Mouse (Mus musculus): ENCODE measurements around the gene Ms4a1.
"Not testable (repeated sequence)": the region's sequence is repeated elsewhere in the genome, so short reads cannot be mapped to it uniquely, and the experiment has no call there.

The Ms4a1 gene

DNA sequence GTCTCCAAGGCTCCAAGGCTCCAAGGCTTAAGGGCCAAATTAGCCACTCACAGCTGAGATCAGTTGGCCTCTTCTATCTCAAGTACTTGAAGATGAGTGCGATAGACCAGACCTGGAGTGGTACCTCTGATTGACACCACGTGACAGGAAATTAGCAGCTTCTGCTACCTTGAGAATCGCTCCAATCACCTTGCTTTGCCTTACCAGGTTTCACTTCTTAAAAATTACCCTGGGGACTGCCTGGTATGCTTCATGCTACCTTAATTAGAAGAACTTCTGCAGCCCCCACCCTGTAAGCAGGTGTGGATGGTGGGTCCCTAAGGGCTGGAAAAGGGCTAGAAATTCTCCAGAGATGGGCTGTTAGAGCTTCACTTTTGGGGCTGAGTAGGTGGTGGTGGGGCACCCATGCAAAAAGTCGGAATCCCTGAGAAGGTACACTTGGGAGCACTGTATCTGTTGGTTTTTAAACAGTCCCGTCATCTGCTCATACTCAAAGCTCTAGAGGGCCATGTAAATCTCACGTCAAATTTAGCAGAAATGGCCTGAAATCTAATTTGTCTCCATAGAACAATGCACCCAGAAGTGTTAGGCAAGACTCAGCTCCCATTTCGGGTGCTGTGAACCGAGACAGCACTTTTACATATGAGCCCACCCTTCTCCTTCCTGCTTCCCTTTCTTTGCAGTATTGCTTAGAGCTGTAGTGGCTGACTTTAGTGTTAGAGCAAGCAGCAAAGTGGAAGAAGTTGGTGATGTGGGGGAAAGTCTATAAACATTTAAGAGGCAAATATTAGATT is at the start of gene Ms4a1:
Gene Ms4a1, minus strand, starts transcription at position 190 of the 794 bp plus-strand sequence.
- DNase-seq (ENCODE audit: low spot score), result no peak

GRCm38 (mm10) chr19:11314354-11314753 is 48.3 kb upstream of the Ms4a1 start, which contains the start of gene Ms4a14:
Ms4a14 (minus strand) TSS chr19:11314454.
- no peak for DNase-seq (ENCODE audit: low spot score)

DNA sequence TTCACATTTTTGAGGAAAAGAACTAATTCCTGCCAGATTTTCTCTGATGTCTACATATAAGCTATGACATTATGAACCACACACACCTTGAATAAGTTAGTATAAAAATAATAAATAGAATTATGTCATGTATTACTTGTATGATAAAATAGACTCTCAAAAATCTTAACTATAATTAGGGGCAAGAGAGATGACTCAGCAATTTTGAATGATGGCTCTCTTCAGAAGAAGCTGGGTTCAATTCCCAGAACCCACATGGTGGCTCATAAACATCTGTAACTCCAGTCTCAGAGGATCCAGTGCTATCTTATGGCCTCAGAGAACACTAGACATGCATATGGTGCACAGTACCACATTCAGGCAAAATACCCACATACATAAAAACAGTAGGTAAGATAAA is 42.8 kb upstream of the Ms4a1 start:
- DNase-seq (ENCODE audit: low spot score), result no peak

GRCm38 (mm10) chr19:11299529-11299928 is 33.5 kb upstream of the Ms4a1 start:
- not testable (repeated sequence) for DNase-seq (ENCODE audit: low spot score)

DNA sequence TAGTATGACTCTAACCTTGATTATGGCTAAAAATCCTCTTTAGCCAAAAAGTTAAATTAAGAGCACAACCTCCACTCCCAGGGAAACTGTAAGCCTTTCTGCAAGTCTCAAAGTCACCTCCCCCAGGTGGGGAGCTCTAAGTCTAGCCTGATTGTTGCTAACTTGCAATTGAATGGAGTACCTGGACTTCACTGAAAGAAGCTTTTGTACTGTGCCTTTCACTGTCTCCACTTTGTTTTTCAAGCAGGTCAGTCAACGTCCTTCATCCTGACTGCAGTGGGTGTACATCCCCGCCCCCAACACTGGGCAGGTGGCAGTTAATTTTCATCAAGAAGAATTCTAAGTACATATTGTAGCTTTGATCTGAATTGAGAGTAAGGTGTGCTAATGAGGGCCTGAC is 32.9 kb upstream of the Ms4a1 start:
- DNase-seq (ENCODE audit: low spot score), result no peak

- DNase-seq (ENCODE audit: low spot score), result not testable (repeated sequence)
Measured at GRCm38 (mm10) chr19:11293616-11294015, 27.6 kb upstream of the Ms4a1 start.

GRCm38 (mm10) chr19:11292990-11293389 is 26.9 kb upstream of the Ms4a1 start:
- DNase-seq (ENCODE audit: low spot score), result no peak

- no peak for DNase-seq (ENCODE audit: low spot score)
Measured at GRCm38 (mm10) chr19:11283773-11284172, 17.7 kb upstream of the Ms4a1 start, which contains the start of gene Ms4a5. Ms4a5 (minus strand) TSS chr19:11283873.

GRCm38 (mm10) chr19:11280223-11280622 is 14.2 kb upstream of the Ms4a1 start:
- no peak for DNase-seq (ENCODE audit: low spot score)

DNA sequence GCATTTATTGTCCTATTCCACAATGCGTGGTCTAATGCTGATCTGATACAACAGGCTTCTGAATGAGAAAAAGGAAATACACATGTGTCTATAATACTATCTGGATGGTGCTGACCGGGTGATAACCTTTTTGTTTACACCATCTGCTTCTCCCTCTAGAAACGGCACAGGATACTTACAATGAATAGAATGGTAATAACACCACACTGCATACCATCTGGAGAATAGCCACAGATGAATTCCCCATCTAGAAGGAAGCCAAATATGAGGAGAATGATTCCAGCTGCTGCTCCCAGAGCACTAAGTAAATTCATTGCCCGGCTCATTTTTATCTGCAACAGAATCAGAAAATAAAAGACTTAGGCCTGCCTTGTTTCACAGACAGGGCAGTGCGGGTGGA is 10.4 kb upstream of the Ms4a1 start:
- DNase-seq (ENCODE audit: low spot score), result no peak

DNA sequence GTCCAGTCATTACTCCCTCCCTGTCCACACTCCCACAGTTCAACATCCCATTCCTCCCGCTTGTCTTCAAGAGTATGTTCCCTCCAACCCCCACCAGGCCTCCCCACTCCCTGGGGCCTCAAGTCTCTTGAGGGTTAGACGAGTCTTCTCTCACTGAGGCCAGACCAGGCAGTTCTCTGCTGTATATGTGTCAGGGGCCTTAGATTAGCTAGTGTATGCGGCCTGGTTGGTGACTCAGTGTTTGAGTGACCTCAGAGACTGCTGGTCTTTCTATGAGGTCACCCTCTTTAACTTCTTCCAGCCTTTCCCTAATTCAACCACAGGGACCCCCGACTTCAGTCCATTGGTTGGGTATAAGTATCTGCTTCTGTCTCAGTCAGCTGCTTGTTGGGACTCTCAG is 915 bp upstream of the Ms4a1 start:
- DNase-seq (ENCODE audit: low spot score), result no peak

DNA sequence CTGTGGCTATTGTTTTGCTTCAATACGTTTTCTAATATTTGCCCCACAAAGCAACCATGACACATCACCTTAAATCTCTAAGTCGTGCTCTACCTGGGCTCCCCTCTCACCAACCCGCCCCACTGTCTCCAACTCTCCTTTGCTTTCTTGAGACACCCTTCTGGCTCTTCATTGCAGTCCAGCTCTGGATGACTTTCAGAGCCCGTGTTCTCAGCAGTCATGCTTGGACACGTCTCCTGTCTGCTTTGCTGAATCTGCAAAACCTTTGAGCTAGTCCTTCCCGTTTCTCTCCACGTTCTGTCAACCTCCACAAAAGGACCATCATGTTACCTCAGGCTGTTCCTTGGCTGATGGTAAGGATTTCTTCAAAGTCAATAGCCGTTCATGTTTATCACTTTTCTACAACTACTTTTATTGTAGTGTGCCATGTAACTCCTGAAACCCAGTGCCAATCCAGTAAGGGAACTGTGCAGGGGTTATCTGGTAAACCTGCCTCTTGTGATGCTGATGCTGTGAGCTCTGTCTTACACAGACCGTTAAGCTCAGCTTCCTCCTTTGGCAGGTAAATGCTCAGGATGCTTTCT is 1.3 kb downstream of the Ms4a1 start:
- DNase-seq (ENCODE audit: low spot score), result no peak

- DNase-seq (ENCODE audit: low spot score), result peak; percentile 3
Measured at GRCm38 (mm10) chr19:11263549-11263948, 2.5 kb downstream of the Ms4a1 start.

DNA sequence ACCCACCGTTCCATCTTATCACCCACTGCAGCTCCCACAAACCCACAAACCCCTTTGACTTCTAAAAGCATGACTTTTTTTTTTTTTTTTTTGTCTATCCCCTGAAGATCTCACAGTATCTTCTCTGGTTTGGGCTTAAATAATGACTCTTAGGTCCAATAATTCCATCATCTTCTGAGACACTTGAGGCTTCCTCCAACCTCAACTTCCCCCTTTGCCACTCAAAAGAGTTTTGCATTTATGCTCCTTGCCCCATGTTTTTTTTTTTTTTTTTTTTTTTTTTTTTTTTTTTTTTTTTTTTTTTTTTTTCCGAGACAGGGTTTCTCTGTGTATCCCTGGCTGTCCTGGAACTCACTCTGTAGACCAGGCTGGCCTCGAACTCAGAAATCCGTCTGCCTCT is 3.1 kb downstream of the Ms4a1 start:
- not testable (repeated sequence) for DNase-seq (ENCODE audit: low spot score)

DNA sequence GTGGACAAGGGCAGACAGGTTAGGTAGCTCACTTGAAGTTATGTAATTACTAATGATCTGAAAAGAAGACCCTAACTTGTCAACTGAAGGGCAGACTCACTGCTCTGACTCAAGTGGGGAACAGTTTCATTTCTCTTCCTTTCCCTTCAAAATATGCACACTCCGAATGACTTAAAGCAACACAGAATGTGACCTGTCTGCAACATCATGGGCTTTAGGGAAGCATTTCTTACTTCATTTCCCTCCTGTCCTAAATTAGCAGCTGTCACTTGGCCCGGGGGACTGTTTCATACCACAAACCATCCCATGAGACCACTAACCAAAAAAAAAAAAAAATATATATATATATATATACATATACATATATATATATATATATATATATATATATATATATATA is 4.5 kb downstream of the Ms4a1 start:
- DNase-seq (ENCODE audit: low spot score), result no peak

GRCm38 (mm10) chr19:11244230-11244629 is 21.8 kb downstream of the Ms4a1 start:
- no peak for DNase-seq (ENCODE audit: low spot score)

- DNase-seq (ENCODE audit: low spot score), result no peak
Measured at GRCm38 (mm10) chr19:11242560-11242959, 23.5 kb downstream of the Ms4a1 start.

DNA sequence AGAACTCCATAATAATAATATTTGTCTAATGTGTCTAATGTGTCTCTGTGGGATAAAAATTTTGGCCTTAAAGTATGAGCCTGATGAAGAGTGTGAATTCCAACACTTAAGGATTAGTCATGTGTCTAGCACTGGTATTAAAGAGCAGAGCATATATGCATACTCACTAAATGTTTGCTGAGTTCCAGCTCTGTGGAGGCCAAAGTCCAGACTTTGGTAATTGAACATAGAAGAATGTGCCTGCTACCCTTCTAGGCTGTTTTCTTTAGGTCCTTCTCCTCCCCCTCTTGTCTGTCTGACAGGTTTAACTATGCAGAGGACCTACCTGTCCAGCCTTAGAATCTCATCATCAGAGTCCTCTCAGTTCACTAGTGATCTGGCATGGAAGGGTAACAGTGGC is 30.2 kb downstream of the Ms4a1 start:
- no peak for DNase-seq (ENCODE audit: low spot score)

GRCm38 (mm10) chr19:11234921-11235735 is 30.9 kb downstream of the Ms4a1 start:
- DNase-seq (ENCODE audit: low spot score), result no peak

- no peak for DNase-seq (ENCODE audit: low spot score)
Measured at GRCm38 (mm10) chr19:11234244-11234643, 31.8 kb downstream of the Ms4a1 start.

DNA sequence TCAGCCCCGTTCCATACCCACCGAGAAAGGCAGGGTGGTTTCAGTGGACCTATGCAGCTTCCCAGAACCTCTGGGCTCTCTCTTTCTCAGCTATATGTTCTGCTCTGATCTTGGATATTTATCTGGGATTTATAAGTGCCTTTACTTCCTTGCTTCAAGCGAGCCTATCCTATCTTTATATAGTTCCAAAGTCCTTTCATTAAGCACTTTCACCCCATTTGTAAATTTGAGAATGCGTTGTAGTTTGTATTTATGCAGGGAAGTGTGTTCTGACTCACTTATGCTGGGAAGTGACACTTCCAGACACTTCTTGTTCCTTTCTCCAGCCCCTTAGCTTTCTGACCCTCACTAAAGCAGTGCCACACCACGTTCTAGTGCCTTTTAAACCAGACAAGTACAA is 33.7 kb downstream of the Ms4a1 start, which contains the start of gene Ms4a12:
Gene Ms4a12, minus strand, starts transcription at position 101 of the 400 bp plus-strand sequence.
- no peak for DNase-seq (ENCODE audit: low spot score)
